Mouse (Mus musculus): ENCODE measurements around the gene Chchd6. TPM values are rescaled to one million over a fixed set of nuclear protein-coding genes. Genes with fewer than 3 reads are reported as not detected.
A peak's percentile ranks its signal among the peaks of the same experiment; 100 is the strongest.

The Chchd6 gene
- polyA plus RNA-seq, 1 experiment from 2014 or later, result 91.2 TPM

GRCm38 (mm10) chr6:89628045-89628785 lies 32.8 kb upstream of the Chchd6 start:
- Histone ChIP-seq H3K27me3 (ENCODE audit: control insufficient read depth, insufficient read depth, low read length) (no peaks in the 10 kb centered on the region), H3K9me3 (ENCODE audit: control insufficient read depth, low read length) (no peaks in the 10 kb centered on the region), H3K4me2 (replicated peaks; ENCODE audit: low read depth, low read length) (no peak overlapping the region), H3K27ac (ENCODE audit: low read depth, low read length) (no peak overlapping the region), H3K4me1 (replicated peaks; ENCODE audit: control insufficient read depth, insufficient read depth, low read length) (no peaks in the 10 kb centered on the region), H3K9ac (ENCODE audit: low read depth, low read length) (no peak overlapping the region), H3K36me3 (ENCODE audit: control insufficient read depth, insufficient read depth, low read length) (no peaks in the 10 kb centered on the region), H3K4me3 (ENCODE audit: low read depth, low read length) (no peak overlapping the region)
- WGBS, result 69% methylated on average over 8 of the region's 8 CpGs
- ATAC-seq (ENCODE audit: low FRiP score) (no peak), DNase-seq (ENCODE audit: low spot score) (no peak)

DNA sequence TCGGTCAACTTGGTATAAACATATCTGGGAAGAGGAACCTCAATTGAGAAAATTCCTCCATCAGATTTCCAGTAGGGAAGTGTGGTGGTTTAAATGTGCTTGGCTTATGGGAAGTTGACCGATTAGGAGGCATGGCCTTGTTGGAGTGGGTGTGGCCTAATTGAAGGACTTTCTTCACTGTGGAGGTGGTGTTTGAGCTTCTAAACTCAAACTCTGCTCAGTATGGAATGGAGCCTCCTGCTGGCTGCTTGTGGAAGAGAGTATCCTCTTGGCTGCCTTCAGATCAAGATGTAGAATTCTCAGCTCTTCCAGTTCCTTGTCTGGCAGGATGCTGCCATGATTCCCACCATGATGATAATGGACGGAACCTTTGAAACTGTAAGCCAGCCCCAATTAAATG lies 27.2 kb upstream of the Chchd6 start:
- H3K4me2 ChIP-seq (replicated peaks; ENCODE audit: low read depth, low read length), result no peak overlapping the region
- H3K36me3 ChIP-seq (ENCODE audit: control insufficient read depth, insufficient read depth, low read length), result no peaks in the 10 kb centered on the region
- ATAC-seq (ENCODE audit: low FRiP score) (no peak), DNase-seq (ENCODE audit: low spot score) (no peak)
- no peaks in the 10 kb centered on the region for H3K4me1 ChIP-seq (replicated peaks; ENCODE audit: control insufficient read depth, insufficient read depth, low read length)
- no peaks in the 10 kb centered on the region for H3K9me3 ChIP-seq (ENCODE audit: control insufficient read depth, low read length)
- H3K4me3 ChIP-seq (ENCODE audit: low read depth, low read length), result no peak overlapping the region
- H3K27ac ChIP-seq (ENCODE audit: low read depth, low read length), result no peak overlapping the region
- H3K9ac ChIP-seq (ENCODE audit: low read depth, low read length), result no peak overlapping the region
- 90% methylated on average over 3 of the region's 3 CpGs for WGBS
- no peaks in the 10 kb centered on the region for H3K27me3 ChIP-seq (ENCODE audit: control insufficient read depth, insufficient read depth, low read length)

DNA sequence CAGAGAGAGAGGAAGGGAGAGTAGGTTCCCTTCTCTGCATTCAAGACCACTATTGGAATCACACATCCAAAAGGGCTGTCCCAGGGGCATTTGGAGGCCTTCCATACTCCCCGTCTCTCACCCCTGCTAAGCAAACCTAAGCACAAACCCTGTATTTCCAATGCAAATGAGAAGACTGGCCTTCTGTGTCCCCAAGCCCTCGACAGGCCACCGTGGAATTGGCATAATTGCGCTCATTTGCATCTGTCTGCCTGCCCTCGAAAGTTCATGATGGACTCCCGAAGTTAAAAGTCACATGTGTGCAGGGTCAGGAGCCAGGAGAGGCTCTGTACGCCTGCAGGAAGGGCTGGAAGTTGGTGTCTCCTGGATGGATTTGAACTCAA lies 19.9 kb upstream of the Chchd6 start:
- ATAC-seq (ENCODE audit: low FRiP score), result peak; percentile 22; the same call in 1 of the 2 replicates
- peak; percentile 41 for DNase-seq (ENCODE audit: low spot score)
- Histone ChIP-seq H3K27ac (ENCODE audit: low read depth, low read length) (peak overlapping the region; percentile 92), H3K9me3 (ENCODE audit: control insufficient read depth, low read length) (no peaks in the 10 kb centered on the region), H3K4me2 (replicated peaks; ENCODE audit: low read depth, low read length) (no peak overlapping the region), H3K36me3 (ENCODE audit: control insufficient read depth, insufficient read depth, low read length) (no peaks in the 10 kb centered on the region), H3K9ac (ENCODE audit: low read depth, low read length) (no peak overlapping the region), H3K27me3 (ENCODE audit: control insufficient read depth, insufficient read depth, low read length) (no peaks in the 10 kb centered on the region), H3K4me3 (ENCODE audit: low read depth, low read length) (no peak overlapping the region), H3K4me1 (replicated peaks; ENCODE audit: control insufficient read depth, insufficient read depth, low read length) (peaks cover 8% of the 10 kb centered on the region)
- WGBS, result 35% methylated on average over 7 of the region's 7 CpGs

- no peaks in the 10 kb centered on the region for H3K9me3 ChIP-seq (ENCODE audit: control insufficient read depth, low read length)
- ATAC-seq (ENCODE audit: low FRiP score), result no peak
- peaks cover 8% of the 10 kb centered on the region for H3K4me1 ChIP-seq (replicated peaks; ENCODE audit: control insufficient read depth, insufficient read depth, low read length)
- 0 out of 2 replicates have a peak overlapping the region, but pooled peaks have one; percentile 7 for H3K9ac ChIP-seq (ENCODE audit: low read depth, low read length)
- WGBS, result 81% methylated on average over 7 of the region's 7 CpGs
- H3K4me2 ChIP-seq (replicated peaks; ENCODE audit: low read depth, low read length), result no peak overlapping the region
- H3K36me3 ChIP-seq (ENCODE audit: control insufficient read depth, insufficient read depth, low read length), result no peaks in the 10 kb centered on the region
- DNase-seq (ENCODE audit: low spot score), result peak; percentile 27
- no peak overlapping the region for H3K4me3 ChIP-seq (ENCODE audit: low read depth, low read length)
- peak overlapping the region; percentile 92 for H3K27ac ChIP-seq (ENCODE audit: low read depth, low read length)
- H3K27me3 ChIP-seq (ENCODE audit: control insufficient read depth, insufficient read depth, low read length), result no peaks in the 10 kb centered on the region
Measured at GRCm38 (mm10) chr6:89614596-89615372, 19.3 kb upstream of the Chchd6 start.

- H3K9ac ChIP-seq (ENCODE audit: low read depth, low read length), result peak overlapping the region; percentile 20; the same call in 1 of the 2 replicates
- no peak overlapping the region for H3K4me3 ChIP-seq (ENCODE audit: low read depth, low read length)
- H3K36me3 ChIP-seq (ENCODE audit: control insufficient read depth, insufficient read depth, low read length), result no peaks in the 10 kb centered on the region
- no peaks in the 10 kb centered on the region for H3K9me3 ChIP-seq (ENCODE audit: control insufficient read depth, low read length)
- H3K27ac ChIP-seq (ENCODE audit: low read depth, low read length), result peak overlapping the region; percentile 92
- H3K4me1 ChIP-seq (replicated peaks; ENCODE audit: control insufficient read depth, insufficient read depth, low read length), result peaks cover 8% of the 10 kb centered on the region
- 19% methylated on average over 2 of the region's 2 CpGs for WGBS
- no peaks in the 10 kb centered on the region for H3K27me3 ChIP-seq (ENCODE audit: control insufficient read depth, insufficient read depth, low read length)
- H3K4me2 ChIP-seq (replicated peaks; ENCODE audit: low read depth, low read length), result no peak overlapping the region
- DNase-seq (ENCODE audit: low spot score), result no peak
- peak; percentile 12; the same call in 1 of the 2 replicates for ATAC-seq (ENCODE audit: low FRiP score)
Measured at GRCm38 (mm10) chr6:89614107-89614471, 18.6 kb upstream of the Chchd6 start.

GRCm38 (mm10) chr6:89613336-89614106 lies 18.1 kb upstream of the Chchd6 start:
- no peaks in the 10 kb centered on the region for H3K36me3 ChIP-seq (ENCODE audit: control insufficient read depth, insufficient read depth, low read length)
- DNase-seq (ENCODE audit: low spot score) (peak; percentile 75), ATAC-seq (ENCODE audit: low FRiP score) (peak; percentile 88)
- 42% methylated on average over 15 of the region's 15 CpGs for WGBS
- H3K4me3 ChIP-seq (ENCODE audit: low read depth, low read length), result no peak overlapping the region
- peak overlapping the region; percentile 20; the same call in 1 of the 2 replicates for H3K9ac ChIP-seq (ENCODE audit: low read depth, low read length)
- peaks cover 8% of the 10 kb centered on the region for H3K4me1 ChIP-seq (replicated peaks; ENCODE audit: control insufficient read depth, insufficient read depth, low read length)
- no peaks in the 10 kb centered on the region for H3K27me3 ChIP-seq (ENCODE audit: control insufficient read depth, insufficient read depth, low read length)
- H3K27ac ChIP-seq (ENCODE audit: low read depth, low read length), result peak overlapping the region; percentile 92
- no peak overlapping the region for H3K4me2 ChIP-seq (replicated peaks; ENCODE audit: low read depth, low read length)
- no peaks in the 10 kb centered on the region for H3K9me3 ChIP-seq (ENCODE audit: control insufficient read depth, low read length)

DNA sequence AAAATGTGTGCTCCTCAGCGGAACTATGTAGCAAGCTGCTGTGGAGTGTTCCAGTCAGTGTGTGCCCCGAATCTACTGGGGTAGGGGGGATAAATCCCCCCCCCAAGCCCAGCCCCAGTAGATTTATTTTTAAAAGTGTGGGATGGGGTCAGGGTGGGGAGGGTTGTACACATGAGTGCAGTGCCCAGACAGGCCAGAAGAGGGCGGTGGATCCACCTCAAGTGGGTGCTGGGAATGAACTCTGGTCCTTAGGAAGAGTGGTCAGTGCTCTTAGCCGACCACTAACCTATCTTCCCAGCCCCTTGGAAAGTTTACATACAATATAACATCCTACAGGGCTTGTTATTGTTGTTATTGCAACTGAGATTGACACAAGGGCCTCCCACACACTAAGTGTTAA lies 12.5 kb upstream of the Chchd6 start:
- H3K27me3 ChIP-seq (ENCODE audit: control insufficient read depth, insufficient read depth, low read length), result no peaks in the 10 kb centered on the region
- H3K4me1 ChIP-seq (replicated peaks; ENCODE audit: control insufficient read depth, insufficient read depth, low read length), result no peaks in the 10 kb centered on the region
- no peak overlapping the region for H3K4me2 ChIP-seq (replicated peaks; ENCODE audit: low read depth, low read length)
- H3K9ac ChIP-seq (ENCODE audit: low read depth, low read length), result no peak overlapping the region
- DNase-seq (ENCODE audit: low spot score) (no peak), ATAC-seq (ENCODE audit: low FRiP score) (no peak)
- 54% methylated on average over 4 of the region's 4 CpGs for WGBS
- no peak overlapping the region for H3K4me3 ChIP-seq (ENCODE audit: low read depth, low read length)
- H3K27ac ChIP-seq (ENCODE audit: low read depth, low read length), result no peak overlapping the region
- no peaks in the 10 kb centered on the region for H3K9me3 ChIP-seq (ENCODE audit: control insufficient read depth, low read length)
- H3K36me3 ChIP-seq (ENCODE audit: control insufficient read depth, insufficient read depth, low read length), result no peaks in the 10 kb centered on the region

GRCm38 (mm10) chr6:89606096-89606495 lies 10.6 kb upstream of the Chchd6 start:
- ATAC-seq (ENCODE audit: low FRiP score) (no peak), DNase-seq (ENCODE audit: low spot score) (no peak)
- no peak overlapping the region for H3K4me3 ChIP-seq (ENCODE audit: low read depth, low read length)
- H3K4me2 ChIP-seq (replicated peaks; ENCODE audit: low read depth, low read length), result no peak overlapping the region
- WGBS, result 55% methylated on average over 3 of the region's 3 CpGs
- no peak overlapping the region for H3K9ac ChIP-seq (ENCODE audit: low read depth, low read length)
- H3K27ac ChIP-seq (ENCODE audit: low read depth, low read length), result no peak overlapping the region
- no peaks in the 10 kb centered on the region for H3K36me3 ChIP-seq (ENCODE audit: control insufficient read depth, insufficient read depth, low read length)
- H3K4me1 ChIP-seq (replicated peaks; ENCODE audit: control insufficient read depth, insufficient read depth, low read length), result no peaks in the 10 kb centered on the region
- no peaks in the 10 kb centered on the region for H3K9me3 ChIP-seq (ENCODE audit: control insufficient read depth, low read length)
- no peaks in the 10 kb centered on the region for H3K27me3 ChIP-seq (ENCODE audit: control insufficient read depth, insufficient read depth, low read length)
